Mouse (Mus musculus) bone marrow, adult 2 months (tissue): ENCODE measurements at regions not wholly inside any gene's neighbourhood (a gene's known extent, or its start where the extent isn't known, plus 50 kb on each side); places are given as distances from the start of the nearest gene placed in this dataset.

Source experiments
- CTCF ChIP-seq: fragments of 200-500 bp; IDR thresholded peaks from 2 replicates; pipeline ENCODE4 v1.5.1; 2011; ENCODE audit warnings: low read length, control low read depth; ENCODE audit not compliant: control insufficient read depth, insufficient read depth
- POLR2A ChIP-seq: fragments of 200-500 bp; IDR thresholded peaks from 2 replicates; pipeline ENCODE4 v1.6.1; 2011; ENCODE audit warnings: low read depth, mild to moderate bottlenecking, control low read depth, low read length, borderline replicate concordance; ENCODE audit not compliant: control insufficient read depth

DNA sequence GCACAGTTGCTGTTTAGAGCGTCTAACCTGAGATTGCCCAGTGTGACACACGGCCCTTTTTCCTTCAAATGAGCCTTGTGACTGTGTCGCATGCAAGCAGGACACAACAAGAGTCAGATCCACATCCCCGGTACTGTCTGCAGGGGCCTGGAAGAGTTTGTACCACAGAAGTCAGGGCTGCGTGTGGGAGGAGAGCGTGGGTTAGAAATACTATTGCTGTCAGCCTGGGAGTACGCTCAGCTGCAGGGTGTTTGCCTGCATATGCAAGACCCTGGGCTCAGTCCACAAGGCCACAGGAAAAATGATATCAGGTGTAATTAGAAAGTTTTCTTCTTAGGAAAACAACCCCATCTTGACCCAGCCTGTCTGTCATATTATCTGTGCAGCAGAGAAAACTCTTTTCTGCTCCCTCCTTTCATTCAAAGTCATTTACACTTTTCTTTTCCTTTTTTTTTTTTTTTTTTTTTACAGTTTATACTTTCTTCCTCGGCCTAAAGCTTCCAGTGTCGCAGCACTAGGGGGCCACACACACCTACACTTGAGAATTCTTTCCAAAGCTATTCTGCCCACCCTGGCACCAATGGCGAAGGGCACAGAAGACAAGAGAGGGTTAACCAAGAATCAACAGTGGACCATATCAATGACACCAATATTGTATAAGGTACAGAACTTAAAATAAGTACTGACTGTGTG, 168.3 kb downstream of the Cdca7 start:
- TF ChIP-seq CTCF (no peak), POLR2A (no peak)
